ENCODE assay signal across 22 mouse cellular contexts in genomic region chr3:46727679-46728078, GRCm38 (mm10).
DNase-seq lines count a peak whose midpoint lies in the region; ATAC-seq and TF ChIP-seq lines count a peak whose summit lies in the region.
"Had no signal": no experiment of that assay in that cellular context is flagged by ENCODE, and none has a peak within 500 bp of the region (broad histone marks: within the 10 kb centered on the region; RNA-seq: fewer than 3 reads in every experiment).

No protein-coding gene starts in this region.

- no peak for TF ChIP-seq CTCF in left cerebral cortex, adult 2 months (IDR thresholded peaks at IDR 0.05)

- no peak overlapping the region for H3K4me3 ChIP-seq in left cerebral cortex, adult 2 months
- H3K4me3 ChIP-seq: embryonic facial prominence, embryonic 12.5 days; forebrain, embryonic 12.5 days; heart, embryonic 13.5 days; hindbrain, embryonic 12.5 days had no signal

- no peak overlapping the region for H3K27ac ChIP-seq in left cerebral cortex, adult 2 months
- H3K27ac ChIP-seq: embryonic facial prominence, embryonic 12.5 days; forebrain, embryonic 12.5 days; heart, embryonic 13.5 days; hindbrain, embryonic 12.5 days had no signal

- DNase-seq in frontal cortex, postnatal 25 days (ENCODE audit: low spot score in 2 of 2), result no peak
- peak; percentile 7 for DNase-seq in left cerebral cortex, adult 11 months (ENCODE audit: low spot score)
- no peak for DNase-seq in left cerebral cortex, adult 2 months (ENCODE audit: extremely low spot score in 1 of 2, low spot score in 2 of 2)
- peak; percentile 37 for DNase-seq in layer of hippocampus, adult 9-11 months
- no peak for DNase-seq in yolk sac, embryonic 10.5 days (ENCODE audit: low spot score)
- DNase-seq in kidney, adult 8-10 months, result no peak
- DNase-seq: adrenal gland, adult 2 months; adrenal gland, postnatal 25 days; cerebellum, adult 11 months; cerebellum, adult 8-10 months; cerebellum, postnatal 14 days; embryo, embryonic 11 days; gastrocnemius, postnatal 36 days; heart, adult 11 months; heart, postnatal 4 days had no signal

- intact Hi-C loops in left cerebral cortex, adult 2 months (cut with DNase I), result no loop called here

- ATAC-seq in frontal cortex, adult (ENCODE audit: low TSS enrichment), result peak; percentile 67; the same call in 1 of the 2 replicates
- ATAC-seq: hindbrain, embryonic 16.5 days; inflammation-experienced regulatory T-cells, adult 6 months had no signal

Comparison
In these comparisons a context has a peak if more than half of its experiments do, and no peak if none do; other contexts are left out.
1. DNase-seq: peak in left cerebral cortex, adult 11 months (single experiment) and layer of hippocampus, adult 9-11 months (single experiment); none in frontal cortex, postnatal 25 days (0 of 2), left cerebral cortex, adult 2 months (0 of 2), yolk sac, embryonic 10.5 days (single experiment) and kidney, adult 8-10 months (0 of 2).